Mouse (Mus musculus) heart, adult 2 months (tissue): ENCODE data around the gene Far1. TPM values are rescaled to one million over a fixed set of nuclear protein-coding genes. Genes with fewer than 3 reads are reported as not detected.

ENCODE experiments used
- DNase-seq, 2 experiments: peaks; one replicate each; pipeline ENCODE4 v3.0.0; 2021
- H3K27ac ChIP-seq: fragments of 200-600 bp; 2 replicates; pipeline ENCODE4 v1.8.1; 2022
- H3K27me3 ChIP-seq: fragments of 200-500 bp; 2 replicates; pipeline ENCODE4 v1.6.1; 2012; ENCODE audit warnings: mild to moderate bottlenecking, low read length, inconsistent platforms, mixed read lengths; ENCODE audit not compliant: control insufficient read depth, insufficient read depth
- H3K36me3 ChIP-seq: fragments of 200-500 bp; 2 replicates; pipeline ENCODE4 v1.6.1; 2012; ENCODE audit warnings: low read length, inconsistent platforms; ENCODE audit not compliant: control insufficient read depth, insufficient read depth
- H3K4me1 ChIP-seq: fragments of 200-500 bp; 2 replicates; pipeline ENCODE4 v1.6.1; 2011; ENCODE audit warnings: low read length; ENCODE audit not compliant: control insufficient read depth, insufficient read depth
- H3K4me3 ChIP-seq: fragments of 200-600 bp; 2 replicates; pipeline ENCODE4 v1.8.1; 2022
- H3K79me2 ChIP-seq: fragments of 200-500 bp; replicated peaks from 2 replicates; pipeline ENCODE4 v1.6.1; 2012; ENCODE audit warnings: mild to moderate bottlenecking, inconsistent platforms, low read length, moderate library complexity, mixed read lengths; ENCODE audit not compliant: control insufficient read depth, insufficient read depth
- H3K9ac ChIP-seq: fragments of 200-500 bp; 2 replicates; pipeline ENCODE4 v1.6.1; 2012; ENCODE audit warnings: low read depth, mild to moderate bottlenecking, control low read depth, inconsistent platforms, low read length, mixed read lengths
- CTCF ChIP-seq: fragments of 200-600 bp; IDR thresholded peaks from 2 replicates; pipeline ENCODE4 v1.8.1; 2022; ENCODE audit warnings: antibody characterized with exemption, mild to moderate bottlenecking, moderate library complexity
- EP300 ChIP-seq: fragments of 200-500 bp; IDR thresholded peaks from 2 replicates; pipeline ENCODE4 v1.6.1; 2011; ENCODE audit warnings: low read depth, low read length, control low read depth; ENCODE audit not compliant: insufficient read depth
- POLR2A ChIP-seq: fragments of 200-500 bp; IDR thresholded peaks from 2 replicates; pipeline ENCODE4 v1.6.1; 2011; ENCODE audit warnings: mild to moderate bottlenecking, low read depth, low read length, control low read depth; ENCODE audit not compliant: insufficient read depth
- WGBS: fragments of 180-500 bp; shearing (Covaris S2); methylation state at CpG from one replicate; pipeline ENCODE4 v1.1.7; 2018; 5-methylcytosine and 5-hydroxymethylcytosine counted together
- intact Hi-C: fragments of 180-260 bp; cut with DNase I; formaldehyde crosslinking; loops from one replicate; pipeline ENCODE4 v1.15.1; 2025
- polyA plus RNA-seq: library from polyadenylated mRNA; depleted of rRNA; stranded (reverse); fragments of >200 nt; gene quantifications from 2 replicates; pipeline ENCODE4 v1.2.3, GENCODE M21; 2012
- total RNA-seq, 2 experiments: library from RNA; stranded (reverse); gene quantifications; 2 replicates each; pipeline ENCODE4 v1.2.3; 2021

Far1 gene
- total and polyA plus RNA-seq, 3 experiments: 8.1 to 19.3 (median 17.9) TPM

- H3K27me3 ChIP-seq: no peaks in the 10 kb centered on the region
- H3K27ac ChIP-seq: no peak overlapping the region
- H3K36me3 ChIP-seq: no peaks in the 10 kb centered on the region
- intact Hi-C loops: no loop called here
- H3K9ac ChIP-seq: no peak overlapping the region
- WGBS: 76% methylated on average over 6 of the region's 6 CpGs
- DNase-seq: no peak
- TF ChIP-seq CTCF (no peak), POLR2A (no peak), EP300 (no peak)
- H3K79me2 ChIP-seq: no peaks in the 10 kb centered on the region
- no peak overlapping the region for H3K4me3 ChIP-seq
- no peaks in the 10 kb centered on the region for H3K4me1 ChIP-seq
Observed at GRCm38 (mm10) chr7:113499821-113500220, 13.8 kb upstream of the Far1 start.

- Histone ChIP-seq H3K4me3 (no peak overlapping the region), H3K4me1 (no peaks in the 10 kb centered on the region), H3K27me3 (no peaks in the 10 kb centered on the region), H3K9ac (no peak overlapping the region), H3K27ac (no peak overlapping the region), H3K36me3 (no peaks in the 10 kb centered on the region), H3K79me2 (no peaks in the 10 kb centered on the region)
- intact Hi-C loops: no loop called here
- TF ChIP-seq CTCF (no peak), POLR2A (no peak), EP300 (no peak)
- no peak for DNase-seq
- 75% methylated on average over 3 of the region's 3 CpGs for WGBS
Observed at GRCm38 (mm10) chr7:113502453-113502852, 11.2 kb upstream of the Far1 start.

GRCm38 (mm10) chr7:113505047-113505446 lies 8.6 kb upstream of the Far1 start:
- no peak overlapping the region for H3K4me3 ChIP-seq
- H3K9ac ChIP-seq: no peak overlapping the region
- no peak for TF ChIP-seq EP300
- TF ChIP-seq CTCF: no peak
- no peaks in the 10 kb centered on the region for H3K27me3 ChIP-seq
- no peaks in the 10 kb centered on the region for H3K79me2 ChIP-seq
- WGBS: 54% methylated on average over 5 of the region's 5 CpGs
- H3K27ac ChIP-seq: no peak overlapping the region
- no peak for DNase-seq
- intact Hi-C loops: no loop called here
- H3K4me1 ChIP-seq: no peaks in the 10 kb centered on the region
- no peaks in the 10 kb centered on the region for H3K36me3 ChIP-seq

- Histone ChIP-seq H3K79me2 (no peaks in the 10 kb centered on the region), H3K4me3 (no peak overlapping the region), H3K4me1 (no peaks in the 10 kb centered on the region), H3K36me3 (no peaks in the 10 kb centered on the region), H3K27me3 (no peaks in the 10 kb centered on the region), H3K9ac (no peak overlapping the region), H3K27ac (no peak overlapping the region)
- TF ChIP-seq EP300 (no peak), POLR2A (no peak), CTCF (no peak)
- WGBS: 79% methylated on average over 4 of the region's 4 CpGs
- DNase-seq: no peak
- intact Hi-C loops: no loop called here
Observed at GRCm38 (mm10) chr7:113505516-113506045, 8.1 kb upstream of the Far1 start.

GRCm38 (mm10) chr7:113507846-113508245 lies 5.8 kb upstream of the Far1 start:
- intact Hi-C loops: no loop called here
- no peak overlapping the region for H3K27ac ChIP-seq
- TF ChIP-seq EP300 (no peak), POLR2A (no peak), CTCF (no peak)
- 70% methylated on average over 3 of the region's 3 CpGs for WGBS
- no peaks in the 10 kb centered on the region for H3K4me1 ChIP-seq
- H3K27me3 ChIP-seq: no peaks in the 10 kb centered on the region
- no peak overlapping the region for H3K4me3 ChIP-seq
- no peak for DNase-seq
- no peaks in the 10 kb centered on the region for H3K79me2 ChIP-seq
- no peaks in the 10 kb centered on the region for H3K36me3 ChIP-seq
- no peak overlapping the region for H3K9ac ChIP-seq

- no peak for DNase-seq
- no peak overlapping the region for H3K27ac ChIP-seq
- intact Hi-C loops: no loop called here
- H3K4me1 ChIP-seq: no peaks in the 10 kb centered on the region; the same call in 1 of the 2 replicates
- no peak overlapping the region for H3K4me3 ChIP-seq
- H3K36me3 ChIP-seq: no peaks in the 10 kb centered on the region
- 83% methylated on average over 3 of the region's 3 CpGs for WGBS
- no peak overlapping the region for H3K9ac ChIP-seq
- no peaks in the 10 kb centered on the region for H3K79me2 ChIP-seq
- H3K27me3 ChIP-seq: no peaks in the 10 kb centered on the region
- TF ChIP-seq EP300 (no peak), CTCF (no peak), POLR2A (no peak)
Observed at GRCm38 (mm10) chr7:113511396-113511795, 2.2 kb upstream of the Far1 start.
